Mouse (Mus musculus): Measurements from ENCODE around the gene Isoc2b. TPM values are rescaled to one million over a fixed set of nuclear protein-coding genes. Genes with fewer than 3 reads are reported as not detected.

Isoc2b gene
- polyA plus RNA-seq, 1 experiment from 2014 or later, result 11.0 TPM

DNA sequence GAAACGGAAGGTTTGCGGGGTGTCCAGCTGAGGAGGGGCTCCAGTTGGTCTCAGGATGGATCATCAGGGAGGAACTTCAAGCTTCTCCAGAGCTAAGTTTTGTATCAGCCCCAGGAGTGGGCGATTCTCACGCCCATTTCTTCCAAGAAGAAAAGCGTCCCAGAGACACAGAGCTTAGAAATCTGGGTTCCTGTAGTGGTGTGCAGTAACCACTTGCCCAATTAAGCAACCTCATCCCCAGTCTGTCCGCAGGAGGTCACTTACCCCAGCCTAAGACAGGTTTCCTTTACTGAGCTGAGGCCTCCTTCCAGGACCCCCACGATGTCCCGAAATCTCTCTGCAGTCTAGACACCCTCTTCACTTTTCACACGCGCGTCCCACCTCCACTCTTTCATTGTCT lies 7.2 kb upstream of the Isoc2b start:
- Histone ChIP-seq H3K27me3 (ENCODE audit: insufficient read depth, low read length) (no peaks in the 10 kb centered on the region), H3K4me2 (ENCODE audit: low read length) (peak overlapping the region; percentile 78), H3K4me1 (replicated peaks; ENCODE audit: insufficient read depth, low read length) (peaks cover 7% of the 10 kb centered on the region; the same call in 1 of the 2 replicates), H3K27ac (0 out of 2 replicates have a peak overlapping the region, but pooled peaks have one; percentile 25), H3K36me3 (ENCODE audit: insufficient read depth, low read length) (no peaks in the 10 kb centered on the region), H3K9me3 (replicated peaks; ENCODE audit: low read length) (no peaks in the 10 kb centered on the region), H3K4me3 (replicated peaks; ENCODE audit: low read depth, low read length) (peak overlapping the region; percentile 48), H3K9ac (ENCODE audit: low read depth, low read length) (peak overlapping the region; percentile 39)
- WGBS, result 5% methylated on average over 11 of the region's 11 CpGs
- no peak for DNase-seq (ENCODE audit: low spot score)
- ATAC-seq (replicated peaks; ENCODE audit: low FRiP score, low read depth), result no peak
- TF ChIP-seq CTCF (IDR thresholded peaks at IDR 0.05; ENCODE audit: low read depth), result no peak

DNA sequence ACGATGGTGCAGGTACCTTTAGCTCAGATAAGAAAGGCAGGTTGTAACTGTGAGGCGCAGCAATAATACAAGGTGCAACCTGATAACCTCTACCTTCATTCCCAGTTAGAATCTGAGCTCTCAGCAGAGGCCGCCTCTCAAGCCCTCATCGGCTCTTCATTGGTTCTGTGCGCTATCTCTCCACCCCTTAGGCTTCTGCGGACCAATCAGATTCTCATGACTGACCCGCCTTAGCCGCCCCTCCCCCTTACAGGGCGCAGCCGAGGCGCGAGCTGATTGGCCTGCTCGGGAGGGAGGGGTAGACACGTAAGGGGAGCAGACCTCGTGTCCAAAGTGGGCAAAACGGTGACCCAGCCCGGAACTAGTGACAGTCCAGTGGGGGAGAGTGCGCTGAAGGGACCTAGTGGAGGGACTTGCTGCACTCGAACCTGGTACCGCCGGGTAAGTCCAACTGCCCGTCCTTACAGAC lies 6.7 kb upstream of the Isoc2b start, which contains the start of gene Isoc2a:
TSS of gene Isoc2a (plus strand) at position 401 of the 469 bp plus-strand sequence.
- Histone ChIP-seq H3K27me3 (ENCODE audit: insufficient read depth, low read length) (no peaks in the 10 kb centered on the region), H3K9ac (ENCODE audit: low read depth, low read length) (peak within 1 kb of the TSS; percentile 39), H3K4me3 (replicated peaks; ENCODE audit: low read depth, low read length) (peak within 1 kb of the TSS; percentile 48), H3K4me1 (replicated peaks; ENCODE audit: insufficient read depth, low read length) (peaks cover 7% of the 10 kb centered on the region; the same call in 1 of the 2 replicates), H3K27ac (0 out of 2 replicates have a peak within 1 kb of the TSS, but pooled peaks have one; percentile 25), H3K9me3 (replicated peaks; ENCODE audit: low read length) (no peaks in the 10 kb centered on the region), H3K4me2 (ENCODE audit: low read length) (peak within 1 kb of the TSS; percentile 78), H3K36me3 (ENCODE audit: insufficient read depth, low read length) (no peaks in the 10 kb centered on the region)
- DNase-seq (ENCODE audit: low spot score) (peak; percentile 98), ATAC-seq (replicated peaks; ENCODE audit: low FRiP score, low read depth) (peak; percentile 100)
- no peak for TF ChIP-seq CTCF (IDR thresholded peaks at IDR 0.05; ENCODE audit: low read depth)
- under 1% methylated on average over 22 of the region's 22 CpGs for WGBS

DNA sequence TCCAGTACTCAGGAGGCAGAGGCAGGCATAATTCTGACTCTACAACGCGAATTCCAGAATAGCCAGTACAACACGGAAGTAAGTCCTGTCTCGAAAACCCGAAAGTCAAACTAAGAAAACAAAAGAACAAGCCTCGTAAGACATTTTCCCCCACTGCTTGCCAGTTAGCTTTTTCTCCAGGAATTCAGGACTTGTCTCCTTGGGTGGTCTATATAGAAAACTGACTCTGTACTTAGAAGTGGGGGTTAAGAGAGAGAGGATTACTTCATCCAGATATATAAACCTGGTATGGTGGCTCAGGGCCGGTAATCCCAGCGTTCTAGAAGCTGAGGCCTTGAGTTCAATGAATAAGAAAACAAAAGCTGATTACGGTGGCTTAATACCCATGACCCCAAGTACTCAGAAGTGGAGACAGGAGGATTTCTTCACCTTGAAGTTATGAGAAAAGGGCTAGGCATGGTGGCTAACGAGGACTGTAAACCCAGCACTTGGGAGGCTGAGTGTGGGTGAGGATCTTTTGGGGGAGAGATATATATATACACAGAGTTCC lies 3.4 kb downstream of the Isoc2b start:
- Histone ChIP-seq H3K4me1 (replicated peaks; ENCODE audit: insufficient read depth, low read length) (no peaks in the 10 kb centered on the region), H3K9me3 (replicated peaks; ENCODE audit: low read length) (no peaks in the 10 kb centered on the region), H3K36me3 (ENCODE audit: insufficient read depth, low read length) (no peaks in the 10 kb centered on the region), H3K27me3 (ENCODE audit: insufficient read depth, low read length) (no peaks in the 10 kb centered on the region), H3K27ac (peak overlapping the region; percentile 63), H3K4me2 (ENCODE audit: low read length) (peak overlapping the region; percentile 54), H3K4me3 (replicated peaks; ENCODE audit: low read depth, low read length) (peak overlapping the region; percentile 44), H3K9ac (ENCODE audit: low read depth, low read length) (peak overlapping the region; percentile 57)
- TF ChIP-seq CTCF (IDR thresholded peaks at IDR 0.05; ENCODE audit: low read depth), result no peak
- WGBS, result 33% methylated on average over 10 of the region's 10 CpGs
- ATAC-seq (replicated peaks; ENCODE audit: low FRiP score, low read depth), result no peak
- DNase-seq (ENCODE audit: low spot score), result peak; percentile 64

DNA sequence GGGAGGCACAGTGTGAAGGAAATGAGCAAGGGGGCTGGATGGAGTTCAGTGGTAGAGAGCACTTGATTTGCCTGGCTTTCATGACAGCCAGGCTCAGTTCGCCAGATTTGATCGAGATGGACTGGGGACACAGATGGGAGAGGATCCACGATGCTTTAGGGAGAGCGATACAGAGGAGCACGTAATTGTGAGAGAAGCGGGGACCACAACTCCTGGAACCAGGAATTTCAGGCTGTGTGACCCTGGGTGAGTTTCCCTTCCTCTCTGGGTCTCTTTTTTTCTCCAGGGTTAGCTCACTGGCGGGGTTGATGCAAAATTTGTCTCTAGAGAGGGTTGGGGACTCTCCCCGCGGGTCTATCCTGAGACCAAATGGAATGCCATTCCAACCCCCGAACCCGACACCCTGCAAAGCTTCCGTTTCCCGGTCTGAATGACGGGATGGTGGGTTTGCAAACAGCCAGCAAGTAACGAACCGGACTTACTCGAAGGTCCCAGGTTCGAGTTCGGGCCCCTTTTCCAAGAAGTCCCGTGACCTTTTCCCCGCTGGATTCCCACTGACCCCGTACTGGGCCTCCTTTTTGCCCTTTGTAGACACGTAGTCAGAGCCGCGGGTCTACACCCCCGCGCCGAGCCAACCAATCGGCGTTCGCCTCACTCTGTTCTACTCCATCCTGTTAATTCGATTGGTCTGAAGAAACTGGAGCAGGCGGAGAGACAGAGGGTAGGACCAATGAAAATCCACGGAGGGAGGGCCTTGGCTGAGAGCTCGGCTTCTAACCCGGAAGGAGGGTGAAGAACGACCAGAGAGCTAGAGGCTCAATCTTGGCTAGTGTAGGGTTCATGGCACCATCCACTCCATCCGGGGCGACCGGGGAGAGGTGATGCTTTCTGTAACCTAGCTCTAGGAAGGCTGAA lies 4.2 kb downstream of the Isoc2b start:
- H3K4me3 ChIP-seq (replicated peaks; ENCODE audit: low read depth, low read length), result peak overlapping the region; percentile 44
- H3K27ac ChIP-seq, result peak overlapping the region; percentile 63
- ATAC-seq (replicated peaks; ENCODE audit: low FRiP score, low read depth) (peak; percentile 100), DNase-seq (ENCODE audit: low spot score) (peak; percentile 99)
- H3K9me3 ChIP-seq (replicated peaks; ENCODE audit: low read length), result no peaks in the 10 kb centered on the region
- H3K27me3 ChIP-seq (ENCODE audit: insufficient read depth, low read length), result no peaks in the 10 kb centered on the region
- 6% methylated on average over 40 of the region's 40 CpGs for WGBS
- H3K36me3 ChIP-seq (ENCODE audit: insufficient read depth, low read length), result no peaks in the 10 kb centered on the region
- no peaks in the 10 kb centered on the region for H3K4me1 ChIP-seq (replicated peaks; ENCODE audit: insufficient read depth, low read length)
- peak overlapping the region; percentile 54 for H3K4me2 ChIP-seq (ENCODE audit: low read length)
- no peak for TF ChIP-seq CTCF (IDR thresholded peaks at IDR 0.05; ENCODE audit: low read depth)
- peak overlapping the region; percentile 64 for H3K9ac ChIP-seq (ENCODE audit: low read depth, low read length)

DNA sequence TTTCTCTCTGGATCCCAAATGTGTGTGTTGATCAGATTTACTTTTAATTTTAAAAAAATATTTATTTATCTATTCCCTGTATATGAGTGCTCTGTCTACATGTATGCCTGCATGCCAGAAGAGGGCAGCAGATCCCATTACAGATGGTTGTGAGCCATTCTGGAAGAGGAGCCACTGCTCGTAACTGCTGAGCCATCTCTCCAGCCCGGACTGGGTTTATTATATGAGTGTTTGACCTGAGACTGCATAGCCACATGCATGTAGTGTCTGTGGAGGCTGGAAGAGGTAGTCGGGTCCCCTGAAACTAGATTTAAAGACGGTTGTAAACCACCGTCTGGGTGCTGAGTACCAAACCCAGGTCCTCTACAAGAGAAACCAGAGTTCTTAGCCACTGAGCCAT lies 5.0 kb downstream of the Isoc2b start:
- WGBS, result 65% methylated on average over 5 of the region's 5 CpGs
- Histone ChIP-seq H3K9ac (ENCODE audit: low read depth, low read length) (no peak overlapping the region), H3K27ac (no peak overlapping the region), H3K9me3 (replicated peaks; ENCODE audit: low read length) (no peaks in the 10 kb centered on the region), H3K27me3 (ENCODE audit: insufficient read depth, low read length) (no peaks in the 10 kb centered on the region), H3K4me3 (replicated peaks; ENCODE audit: low read depth, low read length) (peak overlapping the region; percentile 44; the same call in 1 of the 2 replicates), H3K36me3 (ENCODE audit: insufficient read depth, low read length) (no peaks in the 10 kb centered on the region), H3K4me1 (replicated peaks; ENCODE audit: insufficient read depth, low read length) (no peaks in the 10 kb centered on the region), H3K4me2 (ENCODE audit: low read length) (peak overlapping the region; percentile 54)
- ATAC-seq (replicated peaks; ENCODE audit: low FRiP score, low read depth) (no peak), DNase-seq (ENCODE audit: low spot score) (peak; percentile 67)
- peak; percentile 71 for TF ChIP-seq CTCF (IDR thresholded peaks at IDR 0.05; ENCODE audit: low read depth)

DNA sequence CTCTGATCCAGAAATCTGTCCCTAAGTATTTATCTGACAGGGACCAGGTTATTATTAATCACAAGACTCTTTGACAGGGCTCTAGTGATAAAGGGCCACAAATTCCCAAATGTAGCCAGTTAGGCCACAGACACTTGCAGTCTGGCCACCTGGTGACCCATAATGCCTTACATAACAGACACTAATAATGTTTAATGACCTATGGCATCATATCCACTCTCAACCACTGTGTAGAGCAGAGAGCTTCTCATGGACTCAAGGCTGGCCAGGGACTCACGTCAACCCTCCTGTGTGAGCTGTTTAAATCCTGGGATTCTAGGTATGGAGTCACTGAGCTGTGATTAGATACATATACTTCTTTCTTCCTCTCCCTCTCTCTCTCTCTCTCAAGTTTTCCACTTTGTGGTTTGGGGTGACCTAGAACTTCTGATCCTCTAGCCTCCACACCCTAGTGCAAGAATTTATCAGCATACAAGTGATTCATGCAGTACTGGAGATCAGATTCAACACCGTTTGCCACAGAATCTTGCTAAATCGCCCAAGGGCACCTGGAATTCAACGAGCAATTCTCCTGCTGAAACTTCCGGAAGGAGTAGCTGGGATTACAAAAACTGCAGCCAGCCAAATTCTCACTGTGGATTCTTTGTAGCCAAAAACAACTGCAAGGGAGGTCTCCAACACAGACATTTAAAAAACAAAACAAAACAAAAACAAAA lies 5.8 kb downstream of the Isoc2b start:
- 78% methylated on average over 5 of the region's 5 CpGs for WGBS
- no peak for ATAC-seq (replicated peaks; ENCODE audit: low FRiP score, low read depth)
- no peaks in the 10 kb centered on the region for H3K9me3 ChIP-seq (replicated peaks; ENCODE audit: low read length)
- H3K4me1 ChIP-seq (replicated peaks; ENCODE audit: insufficient read depth, low read length), result no peaks in the 10 kb centered on the region
- H3K27ac ChIP-seq, result no peak overlapping the region
- no peaks in the 10 kb centered on the region for H3K36me3 ChIP-seq (ENCODE audit: insufficient read depth, low read length)
- H3K4me2 ChIP-seq (ENCODE audit: low read length), result no peak overlapping the region
- no peaks in the 10 kb centered on the region for H3K27me3 ChIP-seq (ENCODE audit: insufficient read depth, low read length)
- DNase-seq (ENCODE audit: low spot score), result no peak
- no peak for TF ChIP-seq CTCF (IDR thresholded peaks at IDR 0.05; ENCODE audit: low read depth)
- no peak overlapping the region for H3K9ac ChIP-seq (ENCODE audit: low read depth, low read length)
- H3K4me3 ChIP-seq (replicated peaks; ENCODE audit: low read depth, low read length), result no peak overlapping the region
